Mouse (Mus musculus): Measurements from ENCODE around the gene Syt15. TPM values are rescaled to one million over a fixed set of nuclear protein-coding genes. Genes with fewer than 3 reads are reported as not detected.

Gene Syt15
- polyA plus RNA-seq, 1 experiment, result 0.58 TPM

DNA sequence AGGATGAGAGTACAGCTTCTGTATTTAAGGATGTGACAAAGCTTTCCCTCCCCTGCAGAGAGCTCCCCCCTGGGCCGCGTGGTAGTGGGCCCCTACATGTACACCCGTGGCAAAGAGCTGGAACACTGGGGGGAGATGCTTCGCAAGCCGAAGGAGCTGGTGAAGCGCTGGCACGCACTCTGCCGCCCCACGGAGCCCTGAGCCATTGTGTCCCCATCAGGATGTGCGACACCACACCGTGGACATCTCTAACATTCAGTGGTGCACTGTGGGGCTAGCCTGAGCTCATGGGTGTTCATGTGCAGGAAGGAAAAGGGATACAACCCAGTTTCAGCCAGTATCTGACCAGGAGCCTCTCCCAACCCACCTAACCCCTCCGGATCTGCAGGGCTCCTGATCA, 8.6 kb downstream of the Syt15 start:
- no peak for TF ChIP-seq CTCF (IDR thresholded peaks at IDR 0.05; ENCODE audit: control insufficient read depth, insufficient read depth, insufficient replicate concordance, low read depth, low read length)
- TF ChIP-seq POLR2A (IDR thresholded peaks at IDR 0.05; ENCODE audit: control insufficient read depth, low read depth, low read length), result no peak
- H3K27me3 ChIP-seq (ENCODE audit: control insufficient read depth, insufficient read depth, low read length), result no peaks in the 10 kb centered on the region

GRCm38 (mm10) chr14:34228830-34229506, 9.6 kb downstream of the Syt15 start:
- Histone ChIP-seq H3K27ac (ENCODE audit: control insufficient read depth, insufficient read depth, low read depth, low read length) (no peak overlapping the region), H3K27me3 (ENCODE audit: control insufficient read depth, insufficient read depth, low read length) (no peaks in the 10 kb centered on the region), H3K4me3 (ENCODE audit: control insufficient read depth, low read depth, low read length) (no peak overlapping the region), H3K36me3 (ENCODE audit: control insufficient read depth, insufficient read depth, low read length) (no peaks in the 10 kb centered on the region), H3K4me1 (ENCODE audit: control insufficient read depth, insufficient read depth, low read length) (no peaks in the 10 kb centered on the region)
- TF ChIP-seq CTCF (IDR thresholded peaks at IDR 0.05; ENCODE audit: control insufficient read depth, insufficient read depth, insufficient replicate concordance, low read depth, low read length) (no peak), POLR2A (IDR thresholded peaks at IDR 0.05; ENCODE audit: control insufficient read depth, low read depth, low read length) (no peak)

More for the DNA sequence above, 8.6 kb downstream of the Syt15 start:
- Histone ChIP-seq H3K27ac (ENCODE audit: control insufficient read depth, insufficient read depth, low read depth, low read length) (no peak overlapping the region), H3K4me1 (ENCODE audit: control insufficient read depth, insufficient read depth, low read length) (no peaks in the 10 kb centered on the region), H3K4me3 (ENCODE audit: control insufficient read depth, low read depth, low read length) (no peak overlapping the region), H3K36me3 (ENCODE audit: control insufficient read depth, insufficient read depth, low read length) (no peaks in the 10 kb centered on the region)

DNA sequence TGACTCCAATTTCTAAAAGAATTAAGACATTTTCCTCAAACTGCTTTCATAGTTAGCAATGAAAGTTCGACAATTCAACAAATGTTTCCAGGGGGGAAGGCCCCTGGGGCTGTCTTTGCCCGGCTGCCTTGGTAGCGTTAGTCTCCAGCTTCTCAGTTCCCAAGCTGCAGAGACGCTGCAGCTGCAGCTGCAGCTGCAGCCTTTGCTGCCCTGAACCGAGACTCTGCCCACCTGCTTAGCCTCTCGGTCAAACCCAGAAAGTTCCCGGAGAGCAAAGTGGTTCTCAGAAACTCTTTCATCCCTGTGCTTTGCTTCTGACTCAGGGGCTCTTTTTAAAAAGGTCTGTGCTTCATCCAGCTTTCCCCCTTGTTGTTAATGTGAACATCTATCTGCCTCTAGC, 12.9 kb downstream of the Syt15 start:
- no peak overlapping the region for H3K4me3 ChIP-seq (ENCODE audit: control insufficient read depth, low read depth, low read length)
- TF ChIP-seq POLR2A (IDR thresholded peaks at IDR 0.05; ENCODE audit: control insufficient read depth, low read depth, low read length), result no peak
- TF ChIP-seq CTCF (IDR thresholded peaks at IDR 0.05; ENCODE audit: control insufficient read depth, insufficient read depth, insufficient replicate concordance, low read depth, low read length), result no peak

DNA sequence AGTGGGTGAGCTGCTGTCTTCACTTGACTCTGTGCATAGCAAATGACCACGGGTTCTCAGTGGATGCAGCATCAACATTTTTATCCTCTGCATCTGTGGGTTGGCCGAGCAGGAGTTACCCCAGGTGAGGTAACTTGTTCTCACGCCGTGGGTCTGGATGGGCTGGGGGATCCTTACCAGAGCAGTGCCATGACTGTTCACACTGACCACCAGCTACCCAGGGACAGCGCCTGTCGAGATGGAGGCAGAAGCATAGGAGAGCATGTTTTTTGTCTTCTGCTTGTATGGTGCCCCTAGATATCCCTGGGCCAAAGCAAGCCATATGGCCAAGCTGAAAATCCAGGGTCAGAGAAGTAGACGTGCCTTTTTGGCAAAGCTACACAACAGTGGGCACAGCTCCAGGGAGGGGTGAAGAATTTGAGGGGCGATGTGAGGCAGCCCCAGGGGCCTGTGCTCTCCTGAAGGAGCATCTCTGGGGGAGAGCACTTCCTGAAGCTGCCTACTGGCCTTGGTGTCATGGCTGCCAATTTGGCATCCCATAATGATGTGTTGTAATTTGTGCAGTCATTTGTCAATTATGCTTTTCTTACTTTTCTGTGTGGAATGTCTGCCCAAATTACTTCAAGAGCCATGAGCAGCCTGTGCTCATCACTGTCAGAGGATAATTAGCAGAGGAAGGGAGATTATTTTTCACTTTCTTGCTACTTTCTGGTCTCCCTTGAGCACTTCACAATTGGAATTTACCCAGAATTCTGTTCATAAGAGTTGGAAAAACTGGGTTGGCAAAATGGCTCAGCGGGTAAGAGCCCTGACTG, 13.7 kb downstream of the Syt15 start:
- TF ChIP-seq CTCF (IDR thresholded peaks at IDR 0.05; ENCODE audit: control insufficient read depth, insufficient read depth, insufficient replicate concordance, low read depth, low read length) (no peak), POLR2A (IDR thresholded peaks at IDR 0.05; ENCODE audit: control insufficient read depth, low read depth, low read length) (no peak)
- Histone ChIP-seq H3K27me3 (ENCODE audit: control insufficient read depth, insufficient read depth, low read length) (no peaks in the 10 kb centered on the region), H3K4me3 (ENCODE audit: control insufficient read depth, low read depth, low read length) (no peak overlapping the region), H3K27ac (ENCODE audit: control insufficient read depth, insufficient read depth, low read depth, low read length) (no peak overlapping the region), H3K36me3 (ENCODE audit: control insufficient read depth, insufficient read depth, low read length) (no peaks in the 10 kb centered on the region), H3K4me1 (ENCODE audit: control insufficient read depth, insufficient read depth, low read length) (no peaks in the 10 kb centered on the region)

More for the DNA sequence above, 12.9 kb downstream of the Syt15 start:
- Histone ChIP-seq H3K27me3 (ENCODE audit: control insufficient read depth, insufficient read depth, low read length) (no peaks in the 10 kb centered on the region), H3K27ac (ENCODE audit: control insufficient read depth, insufficient read depth, low read depth, low read length) (no peak overlapping the region), H3K4me1 (ENCODE audit: control insufficient read depth, insufficient read depth, low read length) (no peaks in the 10 kb centered on the region), H3K36me3 (ENCODE audit: control insufficient read depth, insufficient read depth, low read length) (no peaks in the 10 kb centered on the region)

GRCm38 (mm10) chr14:34233846-34234245, 14.5 kb downstream of the Syt15 start:
- Histone ChIP-seq H3K4me1 (ENCODE audit: control insufficient read depth, insufficient read depth, low read length) (no peaks in the 10 kb centered on the region), H3K36me3 (ENCODE audit: control insufficient read depth, insufficient read depth, low read length) (no peaks in the 10 kb centered on the region), H3K4me3 (ENCODE audit: control insufficient read depth, low read depth, low read length) (no peak overlapping the region), H3K27ac (ENCODE audit: control insufficient read depth, insufficient read depth, low read depth, low read length) (no peak overlapping the region), H3K27me3 (ENCODE audit: control insufficient read depth, insufficient read depth, low read length) (no peaks in the 10 kb centered on the region)
- TF ChIP-seq CTCF (IDR thresholded peaks at IDR 0.05; ENCODE audit: control insufficient read depth, insufficient read depth, insufficient replicate concordance, low read depth, low read length) (no peak), POLR2A (IDR thresholded peaks at IDR 0.05; ENCODE audit: control insufficient read depth, low read depth, low read length) (no peak)

GRCm38 (mm10) chr14:34234630-34235380, 15.4 kb downstream of the Syt15 start:
- H3K27ac ChIP-seq (ENCODE audit: control insufficient read depth, insufficient read depth, low read depth, low read length), result no peak overlapping the region
- H3K4me3 ChIP-seq (ENCODE audit: control insufficient read depth, low read depth, low read length), result no peak overlapping the region
- H3K27me3 ChIP-seq (ENCODE audit: control insufficient read depth, insufficient read depth, low read length), result no peaks in the 10 kb centered on the region
- H3K4me1 ChIP-seq (ENCODE audit: control insufficient read depth, insufficient read depth, low read length), result no peaks in the 10 kb centered on the region
- H3K36me3 ChIP-seq (ENCODE audit: control insufficient read depth, insufficient read depth, low read length), result no peaks in the 10 kb centered on the region
- peak; percentile 65; the same call in 1 of the 2 replicates for TF ChIP-seq CTCF (IDR thresholded peaks at IDR 0.05; ENCODE audit: control insufficient read depth, insufficient read depth, insufficient replicate concordance, low read depth, low read length)
- no peak for TF ChIP-seq POLR2A (IDR thresholded peaks at IDR 0.05; ENCODE audit: control insufficient read depth, low read depth, low read length)

- TF ChIP-seq POLR2A (IDR thresholded peaks at IDR 0.05; ENCODE audit: control insufficient read depth, low read depth, low read length) (no peak), CTCF (IDR thresholded peaks at IDR 0.05; ENCODE audit: control insufficient read depth, insufficient read depth, insufficient replicate concordance, low read depth, low read length) (no peak)
- H3K27ac ChIP-seq (ENCODE audit: control insufficient read depth, insufficient read depth, low read depth, low read length), result no peak overlapping the region
- no peaks in the 10 kb centered on the region for H3K36me3 ChIP-seq (ENCODE audit: control insufficient read depth, insufficient read depth, low read length)
- H3K4me3 ChIP-seq (ENCODE audit: control insufficient read depth, low read depth, low read length), result no peak overlapping the region
- no peaks in the 10 kb centered on the region for H3K4me1 ChIP-seq (ENCODE audit: control insufficient read depth, insufficient read depth, low read length)
- H3K27me3 ChIP-seq (ENCODE audit: control insufficient read depth, insufficient read depth, low read length), result no peaks in the 10 kb centered on the region
Measured at GRCm38 (mm10) chr14:34240263-34240662, 20.9 kb downstream of the Syt15 start.
